Mouse (Mus musculus) forebrain, embryonic 12.5 days (tissue): ENCODE data around the gene Cars. TPM values are rescaled to one million over a fixed set of nuclear protein-coding genes. Genes with fewer than 3 reads are reported as not detected.
"Not testable (repeated sequence)": the region's sequence is repeated elsewhere in the genome, so short reads cannot be mapped to it uniquely, and the experiment has no call there.

ENCODE experiments used
- ATAC-seq: fragments of 200-750 bp; cut with Nextera tagmentation; 2 replicates; pipeline ENCODE4 v1.8.0; 2017; ENCODE audit warnings: moderate TSS enrichment; ENCODE audit not compliant: low FRiP score
- H3K27ac ChIP-seq: fragments of 300-500 bp; sonication (generic); 2 replicates; pipeline ENCODE4 v1.5.1; 2016; ENCODE audit warnings: mild to moderate bottlenecking
- H3K27me3 ChIP-seq: fragments of 300-500 bp; sonication (generic); 2 replicates; pipeline ENCODE4 v1.6.1; 2016; ENCODE audit warnings: mild to moderate bottlenecking
- H3K36me3 ChIP-seq: fragments of 300-500 bp; sonication (generic); replicated peaks from 2 replicates; pipeline ENCODE4 v1.6.1; 2016; ENCODE audit warnings: mild to moderate bottlenecking
- H3K4me1 ChIP-seq: fragments of 300-500 bp; sonication (generic); 2 replicates; pipeline ENCODE4 v1.6.1; 2016
- H3K4me2 ChIP-seq: fragments of 300-500 bp; sonication (generic); 2 replicates; pipeline ENCODE4 v1.6.1; 2016; ENCODE audit warnings: mild to moderate bottlenecking, moderate library complexity
- H3K4me3 ChIP-seq: fragments of 300-500 bp; sonication (generic); replicated peaks from 2 replicates; pipeline ENCODE4 v1.5.1; 2016; ENCODE audit warnings: mild to moderate bottlenecking
- H3K9ac ChIP-seq: fragments of 300-500 bp; sonication (generic); 2 replicates; pipeline ENCODE4 v1.6.1; 2016; ENCODE audit warnings: mild to moderate bottlenecking
- H3K9me3 ChIP-seq: fragments of 300-500 bp; sonication (generic); 2 replicates; pipeline ENCODE4 v1.6.1; 2016
- WGBS: fragments of 180-500 bp; shearing (Covaris S2); methylation state at CpG from one replicate; pipeline ENCODE4 v1.1.7; 2016; 5-methylcytosine and 5-hydroxymethylcytosine counted together
- polyA plus RNA-seq: library from polyadenylated mRNA; unstranded; fragments of >200 nt; fragmentation: Nextera tagmentation; extraction: Ambion mirVana; gene quantifications from 2 replicates; pipeline ENCODE4 v1.2.1, GENCODE M21; 2016

The Cars gene
- polyA plus RNA-seq, 1 experiment from 2014 or later = 74.3 TPM

- peaks cover 99% of the 10 kb centered on the region for H3K36me3 ChIP-seq
- H3K4me1 ChIP-seq = no peaks in the 10 kb centered on the region
- no peak for ATAC-seq
- H3K27me3 ChIP-seq = no peaks in the 10 kb centered on the region
- H3K4me3 ChIP-seq = no peak overlapping the region
- WGBS = 90% methylated on average over 3 of the region's 3 CpGs
- no peak overlapping the region for H3K4me2 ChIP-seq
- H3K27ac ChIP-seq = no peak overlapping the region
- no peaks in the 10 kb centered on the region for H3K9me3 ChIP-seq
- H3K9ac ChIP-seq = no peak overlapping the region
Observed at GRCm38 (mm10) chr7:143565648-143566039, 34.2 kb downstream of the Cars start.

- no peaks in the 10 kb centered on the region for H3K27me3 ChIP-seq
- no peaks in the 10 kb centered on the region for H3K4me1 ChIP-seq
- H3K4me3 ChIP-seq = no peak overlapping the region
- H3K9me3 ChIP-seq = no peaks in the 10 kb centered on the region
- ATAC-seq = no peak
- H3K9ac ChIP-seq = no peak overlapping the region
- no peak overlapping the region for H3K27ac ChIP-seq
- peaks cover 99% of the 10 kb centered on the region for H3K36me3 ChIP-seq
- WGBS = 97% methylated on average over 6 of the region's 6 CpGs
- no peak overlapping the region for H3K4me2 ChIP-seq
Observed at GRCm38 (mm10) chr7:143565015-143565647, 34.8 kb downstream of the Cars start.

GRCm38 (mm10) chr7:143563787-143564186 lies 36.1 kb downstream of the Cars start:
- WGBS = 94% methylated on average over 5 of the region's 5 CpGs
- Histone ChIP-seq H3K36me3 (peaks cover 99% of the 10 kb centered on the region), H3K9me3 (no peaks in the 10 kb centered on the region), H3K4me1 (no peaks in the 10 kb centered on the region), H3K9ac (no peak overlapping the region), H3K4me3 (no peak overlapping the region), H3K4me2 (no peak overlapping the region), H3K27me3 (no peaks in the 10 kb centered on the region), H3K27ac (no peak overlapping the region)
- ATAC-seq = no peak

GRCm38 (mm10) chr7:143557616-143558015 lies 42.3 kb downstream of the Cars start:
- no peak overlapping the region for H3K4me3 ChIP-seq
- H3K4me2 ChIP-seq = no peak overlapping the region
- peaks cover 82% of the 10 kb centered on the region for H3K36me3 ChIP-seq
- no peaks in the 10 kb centered on the region for H3K9me3 ChIP-seq
- no peak overlapping the region for H3K9ac ChIP-seq
- no peak for ATAC-seq
- no peaks in the 10 kb centered on the region for H3K27me3 ChIP-seq
- WGBS = 98% methylated on average over 7 of the region's 7 CpGs
- no peaks in the 10 kb centered on the region for H3K4me1 ChIP-seq
- no peak overlapping the region for H3K27ac ChIP-seq

GRCm38 (mm10) chr7:143556964-143557610 lies 42.8 kb downstream of the Cars start:
- Histone ChIP-seq H3K9me3 (no peaks in the 10 kb centered on the region), H3K4me3 (no peak overlapping the region), H3K9ac (no peak overlapping the region), H3K27ac (no peak overlapping the region), H3K36me3 (peaks cover 77% of the 10 kb centered on the region), H3K4me1 (no peaks in the 10 kb centered on the region), H3K27me3 (no peaks in the 10 kb centered on the region), H3K4me2 (no peak overlapping the region)
- ATAC-seq = no peak
- 84% methylated on average over 8 of the region's 8 CpGs for WGBS

GRCm38 (mm10) chr7:143549588-143550220 lies 50.2 kb downstream of the Cars start:
- H3K4me3 ChIP-seq = peak overlapping the region; percentile 98
- H3K9ac ChIP-seq = peak overlapping the region; percentile 69
- peak; percentile 6; the same call in 1 of the 2 replicates for ATAC-seq
- H3K27me3 ChIP-seq = no peaks in the 10 kb centered on the region
- H3K4me2 ChIP-seq = peak overlapping the region; percentile 87
- WGBS = 40% methylated on average over 2 of the region's 2 CpGs
- peaks cover 30% of the 10 kb centered on the region for H3K4me1 ChIP-seq
- H3K27ac ChIP-seq = peak overlapping the region; percentile 89
- peaks cover 8% of the 10 kb centered on the region for H3K36me3 ChIP-seq
- H3K9me3 ChIP-seq = no peaks in the 10 kb centered on the region

GRCm38 (mm10) chr7:143548976-143549457 lies 50.9 kb downstream of the Cars start, which contains the start of gene Nap1l4:
Gene Nap1l4 (minus strand): TSS chr7:143549106.
- peak; percentile 98 for ATAC-seq
- Histone ChIP-seq H3K27ac (peak within 1 kb of the TSS; percentile 89), H3K9ac (peak within 1 kb of the TSS; percentile 79), H3K36me3 (peaks cover 2% of the 10 kb centered on the region), H3K9me3 (no peaks in the 10 kb centered on the region), H3K4me1 (peaks cover 30% of the 10 kb centered on the region), H3K4me3 (peak within 1 kb of the TSS; percentile 98), H3K27me3 (no peaks in the 10 kb centered on the region), H3K4me2 (peak within 1 kb of the TSS; percentile 87)
- WGBS = under 1% methylated on average over 43 of the region's 43 CpGs

- peak overlapping the region; percentile 87 for H3K4me2 ChIP-seq
- H3K9ac ChIP-seq = peak overlapping the region; percentile 79
- ATAC-seq = peak; percentile 75
- peak overlapping the region; percentile 89 for H3K27ac ChIP-seq
- peaks cover 35% of the 10 kb centered on the region for H3K4me1 ChIP-seq
- H3K9me3 ChIP-seq = no peaks in the 10 kb centered on the region
- H3K36me3 ChIP-seq = no peaks in the 10 kb centered on the region; the same call in none of the 2 replicates
- no peaks in the 10 kb centered on the region for H3K27me3 ChIP-seq
- under 1% methylated on average over 41 of the region's 63 CpGs for WGBS
- peak overlapping the region; percentile 98 for H3K4me3 ChIP-seq
Observed at GRCm38 (mm10) chr7:143548231-143548961, 51.5 kb downstream of the Cars start.

- H3K4me3 ChIP-seq = no peak overlapping the region
- 82% methylated on average over 2 of the region's 2 CpGs for WGBS
Observed at GRCm38 (mm10) chr7:143546554-143546953, 53.3 kb downstream of the Cars start.

GRCm38 (mm10) chr7:143544368-143544767 lies 55.5 kb downstream of the Cars start:
- Histone ChIP-seq H3K4me3 (no peak overlapping the region), H3K4me1 (peaks cover 41% of the 10 kb centered on the region), H3K9ac (no peak overlapping the region), H3K27me3 (no peaks in the 10 kb centered on the region), H3K36me3 (peaks cover 7% of the 10 kb centered on the region), H3K4me2 (no peak overlapping the region), H3K9me3 (no peaks in the 10 kb centered on the region), H3K27ac (no peak overlapping the region)
- WGBS = 93% methylated on average over 2 of the region's 2 CpGs
- ATAC-seq = no peak

More at GRCm38 (mm10) chr7:143546554-143546953, 53.3 kb downstream of the Cars start:
- peak overlapping the region; percentile 21 for H3K4me2 ChIP-seq
- H3K36me3 ChIP-seq = no peaks in the 10 kb centered on the region; the same call in none of the 2 replicates
- H3K27me3 ChIP-seq = no peaks in the 10 kb centered on the region
- H3K9ac ChIP-seq = peak overlapping the region; percentile 36; the same call in 1 of the 2 replicates
- no peak overlapping the region for H3K27ac ChIP-seq
- H3K9me3 ChIP-seq = no peaks in the 10 kb centered on the region
- ATAC-seq = no peak
- H3K4me1 ChIP-seq = peaks cover 46% of the 10 kb centered on the region

- Histone ChIP-seq H3K9ac (no peak overlapping the region), H3K9me3 (no peaks in the 10 kb centered on the region), H3K27me3 (no peaks in the 10 kb centered on the region), H3K4me1 (peaks cover 13% of the 10 kb centered on the region; the same call in 1 of the 2 replicates), H3K27ac (no peak overlapping the region), H3K4me2 (no peak overlapping the region), H3K36me3 (peaks cover 55% of the 10 kb centered on the region), H3K4me3 (no peak overlapping the region)
- ATAC-seq = no peak
- WGBS = 70% methylated on average over 1 of the region's 1 CpGs
Observed at GRCm38 (mm10) chr7:143538671-143539070, 61.2 kb downstream of the Cars start.

- not testable (repeated sequence) for H3K4me1 ChIP-seq, ATAC-seq, H3K27ac ChIP-seq, H3K9ac ChIP-seq, H3K27me3 ChIP-seq, H3K4me2 ChIP-seq, H3K9me3 ChIP-seq, H3K4me3 ChIP-seq
- H3K36me3 ChIP-seq = peaks cover 59% of the 10 kb centered on the region
- whole genome bisulfite sequencing = 93% methylated on average over 6 of the region's 6 CpGs
Observed at GRCm38 (mm10) chr7:143538229-143538628, 61.7 kb downstream of the Cars start.
